Mouse (Mus musculus) thymus, postnatal 36 days (tissue): ENCODE data around the gene Odf3b.
A peak's percentile ranks its signal among the peaks of the same experiment; 100 is the strongest.

Experiments used
- DNase-seq, 2 experiments: peaks; one replicate each; pipeline ENCODE4 v3.0.0; 2022; ENCODE audit warnings: mixed read lengths in 2 of 2

The Odf3b gene

GRCm38 (mm10) chr15:89378831-89379401, at the start of gene Odf3b:
TSS of gene Odf3b (minus strand) at chr15:89379282.
- peak; percentile 55 to 62 for DNase-seq

GRCm38 (mm10) chr15:89428136-89428790, 49.2 kb upstream of the Odf3b start:
- DNase-seq = no peak

- DNase-seq = no peak
Measured at GRCm38 (mm10) chr15:89426716-89427115, 47.6 kb upstream of the Odf3b start.

GRCm38 (mm10) chr15:89425711-89426121, 46.6 kb upstream of the Odf3b start, which contains the start of gene Cpt1b:
TSS of gene Cpt1b (minus strand) at chr15:89425863.
- no peak for DNase-seq

GRCm38 (mm10) chr15:89424621-89425020, 45.5 kb upstream of the Odf3b start:
- no peak for DNase-seq

- DNase-seq = no peak
Measured at GRCm38 (mm10) chr15:89421938-89422337, 42.9 kb upstream of the Odf3b start.

- no peak for DNase-seq
Measured at GRCm38 (mm10) chr15:89415282-89415681, 36.2 kb upstream of the Odf3b start.

GRCm38 (mm10) chr15:89410118-89410517, 31.0 kb upstream of the Odf3b start, which contains the start of gene Syce3:
TSS of gene Syce3 (minus strand) at chr15:89410503.
- DNase-seq = no peak

- no peak for DNase-seq
Measured at GRCm38 (mm10) chr15:89406691-89407090, 27.6 kb upstream of the Odf3b start.

GRCm38 (mm10) chr15:89404831-89405623, 25.9 kb upstream of the Odf3b start:
- DNase-seq = no peak

- no peak for DNase-seq
Measured at GRCm38 (mm10) chr15:89402471-89402870, 23.4 kb upstream of the Odf3b start.

GRCm38 (mm10) chr15:89399716-89400115, 20.6 kb upstream of the Odf3b start:
- DNase-seq = no peak

GRCm38 (mm10) chr15:89398146-89398545, 19.1 kb upstream of the Odf3b start:
- no peak for DNase-seq

- no peak for DNase-seq
Measured at GRCm38 (mm10) chr15:89396883-89397282, 17.8 kb upstream of the Odf3b start.

GRCm38 (mm10) chr15:89390081-89390480, 11.0 kb upstream of the Odf3b start:
- DNase-seq = no peak

- peak; percentile 57 to 72 for DNase-seq
Measured at GRCm38 (mm10) chr15:89387127-89387526, 8.0 kb upstream of the Odf3b start.

GRCm38 (mm10) chr15:89384617-89385016, 5.5 kb upstream of the Odf3b start, which contains the start of gene Klhdc7b:
TSS of gene Klhdc7b (plus strand) at chr15:89384917.
- no peak for DNase-seq

- peak; percentile 49 to 58 for DNase-seq
Measured at GRCm38 (mm10) chr15:89379429-89379828, 347 bp upstream of the Odf3b start.

- no peak for DNase-seq
Measured at GRCm38 (mm10) chr15:89377938-89378828, 899 bp downstream of the Odf3b start.

- DNase-seq = peak in 1 of 2 experiments; percentile 12
Measured at GRCm38 (mm10) chr15:89377362-89377761, 1.7 kb downstream of the Odf3b start.

- no peak for DNase-seq
Measured at GRCm38 (mm10) chr15:89376957-89377356, 2.1 kb downstream of the Odf3b start, which contains the start of gene Tymp. TSS of gene Tymp (minus strand) at chr15:89377039.

GRCm38 (mm10) chr15:89376040-89376439, 3.0 kb downstream of the Odf3b start:
- DNase-seq = no peak
